ENCODE assay signal across 22 mouse cellular contexts in genomic region chr9:49793241-49793640, GRCm38 (mm10). TPM values are rescaled to one million over a fixed set of nuclear protein-coding genes. Genes with fewer than 3 reads are reported as not detected.
DNase-seq lines count a peak whose midpoint lies in the region; ATAC-seq and TF ChIP-seq lines count a peak whose summit lies in the region.
"Had no signal": no experiment of that assay in that cellular context is flagged by ENCODE, and none has a peak within 500 bp of the region (broad histone marks: within the 10 kb centered on the region; RNA-seq: fewer than 3 reads in every experiment).

No protein-coding gene starts in this region.

- H3K9me3 ChIP-seq in forebrain, embryonic 15.5 days, result no peaks in the 10 kb centered on the region
- no peaks in the 10 kb centered on the region for H3K9me3 ChIP-seq in forebrain, embryonic 16.5 days (ENCODE audit: control insufficient read depth, low read length)
- H3K9me3 ChIP-seq in neural tube, embryonic 12.5 days, result no peaks in the 10 kb centered on the region
- H3K9me3 ChIP-seq: embryonic facial prominence, embryonic 10.5 days; heart, embryonic 15.5 days; stomach, embryonic 15.5 days had no signal

- H3K27ac ChIP-seq in forebrain, embryonic 15.5 days (replicated peaks), result 0 out of 2 replicates have a peak overlapping the region, but pooled peaks have one; percentile 19
- no peak overlapping the region for H3K27ac ChIP-seq in forebrain, embryonic 16.5 days (ENCODE audit: low read length)
- H3K27ac ChIP-seq in layer of hippocampus, adult 2 months, result peak overlapping the region; percentile 41
- H3K27ac ChIP-seq in neural tube, embryonic 12.5 days, result no peak overlapping the region
- H3K27ac ChIP-seq: embryonic facial prominence, embryonic 10.5 days; heart, embryonic 15.5 days; liver, embryonic 14.5 days; stomach, embryonic 15.5 days had no signal

- no peak overlapping the region for H3K4me2 ChIP-seq in forebrain, embryonic 15.5 days (replicated peaks)
- no peak overlapping the region for H3K4me2 ChIP-seq in forebrain, embryonic 16.5 days (ENCODE audit: low read length)
- H3K4me2 ChIP-seq in neural tube, embryonic 12.5 days (replicated peaks), result 0 out of 2 replicates have a peak overlapping the region, but pooled peaks have one; percentile 5
- H3K4me2 ChIP-seq: heart, embryonic 15.5 days; lung, embryonic 14.5 days; stomach, embryonic 15.5 days had no signal

- WGBS in forebrain, embryonic 15.5 days, result 24% methylated on average over 2 of the region's 2 CpGs
- 20% methylated on average over 2 of the region's 2 CpGs for WGBS in forebrain, embryonic 16.5 days
- WGBS in neural tube, embryonic 12.5 days, result 47% methylated on average over 2 of the region's 2 CpGs

- ATAC-seq in forebrain, embryonic 15.5 days (replicated peaks), result no peak
- no peak for ATAC-seq in forebrain, embryonic 16.5 days
- ATAC-seq in neural tube, embryonic 12.5 days (ENCODE audit: low FRiP score, low read depth), result no peak
- ATAC-seq: CD4-positive, CD25-positive, alpha-beta regulatory T cell, adult 4 months had no signal

- H3K27me3 ChIP-seq in forebrain, embryonic 15.5 days, result no peaks in the 10 kb centered on the region
- no peaks in the 10 kb centered on the region for H3K27me3 ChIP-seq in forebrain, embryonic 16.5 days (replicated peaks; ENCODE audit: control insufficient read depth, insufficient read depth, low read length)
- no peaks in the 10 kb centered on the region for H3K27me3 ChIP-seq in neural tube, embryonic 12.5 days (replicated peaks)
- H3K27me3 ChIP-seq: heart, embryonic 15.5 days had no signal

- no peak overlapping the region for H3K4me3 ChIP-seq in forebrain, embryonic 15.5 days
- H3K4me3 ChIP-seq in forebrain, embryonic 16.5 days (replicated peaks; ENCODE audit: low read length), result no peak overlapping the region
- no peak overlapping the region for H3K4me3 ChIP-seq in layer of hippocampus, adult 2 months
- no peak overlapping the region for H3K4me3 ChIP-seq in neural tube, embryonic 12.5 days
- H3K4me3 ChIP-seq: embryonic facial prominence, embryonic 10.5 days; heart, embryonic 15.5 days; stomach, embryonic 15.5 days had no signal

- H3K4me1 ChIP-seq in forebrain, embryonic 15.5 days, result peaks cover 54% of the 10 kb centered on the region
- H3K4me1 ChIP-seq in forebrain, embryonic 16.5 days (replicated peaks; ENCODE audit: control insufficient read depth, insufficient read depth, low read length), result peaks cover 32% of the 10 kb centered on the region
- peaks cover 28% of the 10 kb centered on the region for H3K4me1 ChIP-seq in neural tube, embryonic 12.5 days

- H3K9ac ChIP-seq in forebrain, embryonic 15.5 days (replicated peaks), result no peak overlapping the region
- H3K9ac ChIP-seq in forebrain, embryonic 16.5 days (replicated peaks; ENCODE audit: low read depth, low read length), result no peak overlapping the region
- no peak overlapping the region for H3K9ac ChIP-seq in neural tube, embryonic 12.5 days
- H3K9ac ChIP-seq: heart, embryonic 15.5 days; liver, embryonic 14.5 days; lung, embryonic 14.5 days; stomach, embryonic 15.5 days had no signal

- DNase-seq in layer of hippocampus, adult 2 months (ENCODE audit: low spot score in 2 of 2), result no peak
- no peak for DNase-seq in layer of hippocampus, adult 11-12 months (ENCODE audit: low spot score)
- DNase-seq in neural tube, embryonic 10.5 days (ENCODE audit: extremely low spot score, low spot score), result no peak
- peak; percentile 51 for DNase-seq in gonadal fat pad, adult 2 months (ENCODE audit: low read depth)
- no peak for DNase-seq in embryo, embryonic 10 days (ENCODE audit: low spot score)
- DNase-seq: adrenal gland, postnatal 14 days; cerebellum, adult 11 months; cerebellum, adult 9-11 months; gastrocnemius, postnatal 36 days; heart, postnatal 36 days; kidney, adult 8-10 months; kidney, postnatal 10 days; lung, embryonic 14.5 days; thymus, postnatal 25 days had no signal

- no peaks in the 10 kb centered on the region for H3K36me3 ChIP-seq in forebrain, embryonic 15.5 days
- H3K36me3 ChIP-seq in forebrain, embryonic 16.5 days (ENCODE audit: control insufficient read depth, insufficient read depth), result no peaks in the 10 kb centered on the region
- no peaks in the 10 kb centered on the region for H3K36me3 ChIP-seq in neural tube, embryonic 12.5 days
- H3K36me3 ChIP-seq: embryonic facial prominence, embryonic 10.5 days; heart, embryonic 15.5 days; stomach, embryonic 15.5 days had no signal

- TF ChIP-seq CTCF in layer of hippocampus, adult 2 months (conservative IDR thresholded peaks at IDR 0.05), result no peak

RNA-seq across cellular contexts. Expression of gene Ncam1, which starts 5.5 kb away (rescaled TPM):
- polyA plus RNA-seq in forebrain, embryonic 15.5 days (2015; fragmentation: Nextera tagmentation; extraction: Ambion mirVana), result 356 and 370 TPM in 2 replicates
- polyA plus RNA-seq in forebrain, embryonic 16.5 days (2015; fragmentation: Nextera tagmentation; extraction: Ambion mirVana), result 389 and 436 TPM in 2 replicates
- total RNA-seq in layer of hippocampus, adult 2 months (2021), result 100 to 1,000 TPM; 303 to 307 TPM
- 271 and 278 TPM in 2 replicates for polyA plus RNA-seq in neural tube, embryonic 12.5 days (2016; fragmentation: Nextera tagmentation; extraction: Ambion mirVana)
- 9.3 and 16.4 TPM in 2 replicates for polyA plus RNA-seq in gonadal fat pad, adult 2 months (2012; rRNA removed)

Comparison
In these comparisons a context has a peak if more than half of its experiments do, and no peak if none do; other contexts are left out.
1. H3K27ac ChIP-seq: peak in forebrain, embryonic 15.5 days (single experiment) and layer of hippocampus, adult 2 months (single experiment); none in forebrain, embryonic 16.5 days (single experiment) and neural tube, embryonic 12.5 days (single experiment).
2. RNA of gene Ncam1, which starts 5.5 kb away (polyA plus RNA-seq): 389 to 436 TPM in forebrain, embryonic 16.5 days, 356 to 370 TPM in forebrain, embryonic 15.5 days and 271 to 278 TPM in neural tube, embryonic 12.5 days; 9.3 to 16.4 TPM in gonadal fat pad, adult 2 months; every median in the first group is over 10 times any median in the second.